Mouse (Mus musculus) liver, embryonic 14.5 days (tissue): ENCODE measurements around the gene Aldh1l2.

ENCODE experiments used
- CTCF ChIP-seq: IDR thresholded peaks from 2 replicates; pipeline ENCODE4 v1.5.1; 2016; ENCODE audit warnings: antibody characterized with exemption, low read depth, control low read depth
- EP300 ChIP-seq: IDR thresholded peaks from 2 replicates; pipeline ENCODE4 v1.6.1; 2016; ENCODE audit warnings: antibody characterized with exemption, low read depth

DNA sequence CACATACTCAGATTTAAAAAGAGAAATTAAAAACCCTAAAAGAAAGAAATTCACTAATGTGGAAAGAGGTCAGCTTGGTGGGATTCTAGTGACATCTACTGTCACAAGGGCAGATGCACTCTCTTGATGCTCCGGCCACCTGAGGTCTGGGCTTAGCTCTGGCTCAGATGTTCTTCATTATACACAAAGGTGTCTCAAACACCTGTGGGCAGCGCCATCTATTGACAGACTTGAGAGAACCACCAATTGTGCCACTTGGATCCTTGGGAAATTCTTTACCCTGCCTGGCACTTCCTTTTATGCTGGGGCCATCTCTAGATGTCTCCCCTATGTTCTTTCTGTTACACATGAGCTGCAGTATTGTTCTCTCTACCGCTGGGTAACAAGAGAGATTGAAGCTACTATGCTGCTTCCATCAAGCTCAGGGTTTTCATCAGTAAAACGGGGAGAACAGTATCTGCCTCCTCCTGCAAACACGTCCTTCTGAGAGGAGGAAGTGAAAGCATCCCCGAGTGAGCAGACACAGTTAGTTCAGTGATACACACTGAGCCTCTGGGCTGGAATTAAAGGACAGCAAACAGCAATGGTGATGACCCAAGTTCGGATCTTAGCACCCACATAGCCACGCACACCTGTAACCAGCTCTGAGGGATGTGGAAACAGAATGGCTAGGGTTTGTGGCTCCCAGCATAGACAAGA is 24.8 kb downstream of the Aldh1l2 start:
- TF ChIP-seq CTCF (peak; percentile 38; the same call in 1 of the 2 replicates), EP300 (no peak)
